Mouse (Mus musculus) stomach, embryonic 15.5 days (tissue): ENCODE measurements around the gene Mif. TPM values are rescaled to one million over a fixed set of nuclear protein-coding genes. Genes with fewer than 3 reads are reported as not detected.

Experiments used
- ATAC-seq: fragments of 200-750 bp; cut with Nextera tagmentation; 2 replicates; pipeline ENCODE4 v1.8.0; 2017; ENCODE audit warnings: low read depth, moderate number of reproducible peaks, moderate TSS enrichment; ENCODE audit not compliant: insufficient read depth, low FRiP score
- H3K27ac ChIP-seq: fragments of 300-500 bp; sonication (generic); 2 replicates; pipeline ENCODE4 v1.5.1; 2015; ENCODE audit warnings: mild to moderate bottlenecking, inconsistent platforms
- H3K27me3 ChIP-seq: fragments of 300-500 bp; sonication (generic); replicated peaks from 2 replicates; pipeline ENCODE4 v1.6.1; 2015; ENCODE audit warnings: inconsistent platforms
- H3K36me3 ChIP-seq: fragments of 300-500 bp; sonication (generic); 2 replicates; pipeline ENCODE4 v1.6.1; 2015; ENCODE audit warnings: inconsistent platforms
- H3K4me1 ChIP-seq: fragments of 300-500 bp; sonication (generic); 2 replicates; pipeline ENCODE4 v1.6.1; 2015; ENCODE audit warnings: inconsistent platforms
- H3K4me2 ChIP-seq: fragments of 300-500 bp; sonication (generic); 2 replicates; pipeline ENCODE4 v1.6.1; 2015; ENCODE audit warnings: mild to moderate bottlenecking, inconsistent platforms
- H3K4me3 ChIP-seq: fragments of 300-500 bp; sonication (generic); replicated peaks from 2 replicates; pipeline ENCODE4 v1.5.1; 2015; ENCODE audit warnings: inconsistent platforms
- H3K9ac ChIP-seq: fragments of 300-500 bp; sonication (generic); 2 replicates; pipeline ENCODE4 v1.6.1; 2015; ENCODE audit warnings: inconsistent platforms
- H3K9me3 ChIP-seq: fragments of 300-500 bp; sonication (generic); 2 replicates; pipeline ENCODE4 v1.6.1; 2016; ENCODE audit warnings: inconsistent platforms
- WGBS: fragments of 180-500 bp; shearing (Covaris S2); methylation state at CpG from one replicate; pipeline ENCODE4 v1.1.7; 2015; 5-methylcytosine and 5-hydroxymethylcytosine counted together
- polyA plus RNA-seq: library from polyadenylated mRNA; unstranded; fragments of >200 nt; fragmentation: Nextera tagmentation; extraction: Ambion mirVana; gene quantifications from 2 replicates; pipeline ENCODE4 v1.2.1, GENCODE M21; 2015

Gene Mif
- polyA plus RNA-seq, 1 experiment from 2014 or later = 1,981 TPM

DNA sequence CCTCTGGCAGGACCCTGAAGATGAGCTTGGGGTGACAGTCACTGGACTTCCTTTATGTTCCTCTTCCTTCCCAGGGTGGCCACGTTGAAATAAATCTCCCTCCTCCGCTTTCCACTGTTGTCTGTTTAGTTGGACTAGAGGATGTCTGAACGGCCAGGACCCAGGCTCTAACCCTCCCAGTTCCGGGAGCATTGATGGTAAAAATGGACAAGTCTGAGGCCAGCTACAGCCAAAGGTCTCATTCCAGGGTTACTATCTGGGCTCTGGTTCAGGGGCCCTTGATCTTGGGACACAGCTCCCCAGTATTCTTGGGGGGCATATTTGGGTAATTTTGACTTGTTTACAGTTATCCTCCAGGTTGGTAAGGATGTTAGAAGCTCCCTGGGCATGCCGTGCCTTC lies 1.5 kb upstream of the Mif start:
- Histone ChIP-seq H3K9me3 (no peaks in the 10 kb centered on the region), H3K4me2 (no peak overlapping the region), H3K4me1 (peaks cover 15% of the 10 kb centered on the region), H3K36me3 (peaks cover 6% of the 10 kb centered on the region; the same call in 1 of the 2 replicates), H3K4me3 (no peak overlapping the region), H3K9ac (no peak overlapping the region), H3K27ac (no peak overlapping the region), H3K27me3 (no peaks in the 10 kb centered on the region)
- ATAC-seq = no peak
- 80% methylated on average over 5 of the region's 5 CpGs for WGBS

DNA sequence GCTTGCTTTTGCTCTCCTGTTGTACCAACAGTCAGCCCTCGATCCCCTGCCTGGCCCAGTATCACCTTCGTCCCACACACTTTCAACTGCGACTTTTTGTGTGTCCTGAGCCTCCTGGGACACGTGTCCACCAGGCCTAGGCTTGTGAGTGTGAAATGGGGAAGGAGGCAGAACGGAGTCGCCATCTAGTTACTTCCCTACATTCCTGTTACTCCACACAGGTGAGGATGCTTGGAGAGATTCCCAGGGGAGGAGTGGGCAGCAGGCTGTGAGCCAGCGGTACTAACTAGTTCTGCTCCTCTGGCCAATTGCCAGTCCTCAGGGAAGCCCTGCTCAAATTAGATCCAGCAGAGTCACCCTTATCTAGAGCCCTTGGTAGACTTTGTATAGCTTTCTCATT lies 706 bp upstream of the Mif start:
- WGBS = 31% methylated on average over 7 of the region's 7 CpGs
- no peak overlapping the region for H3K4me3 ChIP-seq

DNA sequence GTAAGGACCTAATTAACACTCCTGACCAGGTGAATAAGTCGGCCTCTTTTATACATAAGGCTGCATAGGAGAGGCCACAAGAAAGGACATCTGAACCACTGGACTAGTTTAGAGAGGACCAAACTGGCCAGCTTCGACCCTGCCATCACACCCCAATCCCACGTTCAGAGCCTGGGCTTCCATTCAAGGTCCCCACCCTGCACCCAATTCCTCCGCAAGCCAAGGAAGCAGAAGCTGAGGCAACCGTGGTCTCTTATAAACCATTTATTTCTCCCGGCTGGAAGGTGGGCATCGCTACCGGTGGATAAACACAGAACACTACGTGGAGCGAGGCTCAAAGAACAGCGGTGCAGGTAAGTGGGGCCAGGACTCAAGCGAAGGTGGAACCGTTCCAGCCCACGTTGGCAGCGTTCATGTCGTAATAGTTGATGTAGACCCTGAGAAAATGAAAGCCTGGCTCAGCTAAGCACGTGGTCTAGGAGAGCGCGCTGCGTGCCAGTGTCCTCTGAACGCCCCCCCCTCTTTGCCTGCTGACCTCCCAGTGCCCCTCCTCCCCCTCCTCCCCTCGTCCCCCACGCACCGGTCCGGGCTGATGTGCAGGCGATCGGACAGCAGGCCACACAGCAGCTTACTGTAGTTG lies 813 bp downstream of the Mif start:
- H3K27ac ChIP-seq = peak overlapping the region; percentile 96
- peak; percentile 55 for ATAC-seq
- H3K9ac ChIP-seq = peak overlapping the region; percentile 85; the same call in 1 of the 2 replicates
- H3K4me1 ChIP-seq = peaks cover 15% of the 10 kb centered on the region
- no peaks in the 10 kb centered on the region for H3K27me3 ChIP-seq
- 2% methylated on average over 27 of the region's 27 CpGs for WGBS
- peak overlapping the region; percentile 77 for H3K4me3 ChIP-seq
- H3K36me3 ChIP-seq = peaks cover 6% of the 10 kb centered on the region; the same call in 1 of the 2 replicates
- H3K4me2 ChIP-seq = peak overlapping the region; percentile 73
- H3K9me3 ChIP-seq = no peaks in the 10 kb centered on the region

More for the DNA sequence above, 706 bp upstream of the Mif start:
- Histone ChIP-seq H3K9me3 (no peaks in the 10 kb centered on the region), H3K4me2 (peak overlapping the region; percentile 73; the same call in 1 of the 2 replicates), H3K27ac (peak overlapping the region; percentile 96), H3K9ac (no peak overlapping the region), H3K4me1 (peaks cover 15% of the 10 kb centered on the region), H3K36me3 (peaks cover 6% of the 10 kb centered on the region; the same call in 1 of the 2 replicates), H3K27me3 (no peaks in the 10 kb centered on the region)
- ATAC-seq = no peak

DNA sequence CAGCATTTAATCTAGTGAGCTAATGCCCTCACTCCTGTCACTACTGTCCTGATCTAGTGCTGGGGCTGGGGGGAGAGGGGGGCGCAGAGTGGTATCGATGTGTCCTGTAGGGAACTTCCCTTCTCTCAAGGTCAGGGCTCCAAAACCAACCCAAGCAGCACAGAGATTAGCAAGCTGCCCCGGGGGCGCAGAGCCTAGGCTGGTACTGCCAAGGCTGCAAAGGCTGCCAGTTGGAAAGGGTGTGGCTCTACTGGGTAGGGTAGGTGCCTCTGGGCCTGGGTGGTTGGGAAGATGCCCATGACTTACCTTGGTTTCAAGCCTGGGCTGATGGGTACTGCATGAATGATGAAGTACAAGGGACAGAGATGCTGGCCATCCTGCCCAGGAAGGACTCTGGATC lies 2.4 kb downstream of the Mif start:
- Histone ChIP-seq H3K4me3 (no peak overlapping the region), H3K9ac (no peak overlapping the region), H3K27ac (no peak overlapping the region), H3K36me3 (peaks cover 6% of the 10 kb centered on the region; the same call in 1 of the 2 replicates), H3K9me3 (no peaks in the 10 kb centered on the region), H3K4me2 (no peak overlapping the region), H3K27me3 (no peaks in the 10 kb centered on the region), H3K4me1 (peaks cover 15% of the 10 kb centered on the region)
- no peak for ATAC-seq
- 84% methylated on average over 4 of the region's 4 CpGs for WGBS

DNA sequence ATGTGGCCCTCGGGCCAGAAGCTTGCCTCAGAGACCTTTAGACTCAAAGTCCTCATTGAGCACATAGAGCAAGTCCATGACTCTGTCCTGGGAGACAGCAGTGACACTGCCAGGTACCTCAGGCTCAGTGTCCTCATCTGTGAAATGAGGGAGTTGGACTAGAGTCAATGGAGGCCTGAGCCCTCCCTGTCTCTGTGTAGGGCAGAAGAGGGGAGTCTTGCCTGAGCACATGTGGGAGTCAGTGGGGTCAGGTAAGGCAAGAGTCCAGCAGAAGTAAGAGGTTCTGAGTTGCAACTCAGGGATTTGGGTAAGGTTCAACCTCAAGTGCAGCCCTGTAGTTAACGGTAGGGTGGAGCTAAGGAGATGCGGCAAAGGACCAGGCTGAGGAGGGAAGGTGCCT lies 3.1 kb downstream of the Mif start:
- Histone ChIP-seq H3K4me1 (peaks cover 15% of the 10 kb centered on the region), H3K27ac (no peak overlapping the region), H3K9me3 (no peaks in the 10 kb centered on the region), H3K9ac (no peak overlapping the region), H3K27me3 (no peaks in the 10 kb centered on the region), H3K36me3 (peaks cover 6% of the 10 kb centered on the region; the same call in 1 of the 2 replicates), H3K4me2 (no peak overlapping the region), H3K4me3 (no peak overlapping the region)
- ATAC-seq = no peak
- WGBS = 72% methylated on average over 3 of the region's 3 CpGs

DNA sequence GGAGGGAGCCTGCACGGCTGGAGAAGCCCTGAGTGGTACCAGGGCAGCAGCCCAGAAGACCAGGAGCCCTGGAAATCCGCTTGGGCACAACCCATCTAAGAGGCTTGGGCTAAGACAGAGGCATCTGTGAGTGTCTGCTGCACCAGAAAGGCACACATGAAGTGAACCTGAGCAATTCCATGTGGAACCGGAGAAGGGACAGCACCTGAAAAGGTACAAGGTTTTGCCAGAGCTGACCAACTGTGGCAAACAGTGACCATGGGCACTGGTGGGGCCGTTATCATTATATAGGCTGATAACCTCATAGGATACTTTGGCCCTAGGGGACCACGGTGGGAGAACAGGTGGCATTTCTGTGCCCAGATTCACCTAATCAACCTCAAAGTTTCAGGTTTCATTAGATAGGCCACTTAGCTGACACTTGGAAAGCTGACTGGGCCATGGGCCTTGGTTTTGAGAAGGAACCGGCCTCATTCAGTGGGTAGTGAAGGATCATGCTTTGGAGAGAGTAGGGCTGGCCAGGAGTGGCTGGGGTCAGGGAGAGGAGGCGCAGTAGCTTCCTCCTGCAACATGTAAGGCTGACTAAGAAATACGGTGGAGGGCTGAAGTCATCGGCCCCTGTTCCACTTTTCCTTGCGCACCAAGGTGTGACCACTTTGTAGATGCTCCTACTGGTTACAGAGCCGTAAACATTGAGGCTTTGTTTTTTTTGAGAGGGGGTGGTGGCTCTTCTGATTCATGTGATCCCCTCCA lies 3.7 kb downstream of the Mif start:
- Histone ChIP-seq H3K4me3 (no peak overlapping the region), H3K27ac (no peak overlapping the region), H3K4me1 (peaks cover 17% of the 10 kb centered on the region), H3K27me3 (no peaks in the 10 kb centered on the region), H3K9me3 (no peaks in the 10 kb centered on the region), H3K9ac (no peak overlapping the region), H3K4me2 (no peak overlapping the region), H3K36me3 (peaks cover 6% of the 10 kb centered on the region; the same call in 1 of the 2 replicates)
- ATAC-seq = no peak
- WGBS = 77% methylated on average over 11 of the region's 11 CpGs

DNA sequence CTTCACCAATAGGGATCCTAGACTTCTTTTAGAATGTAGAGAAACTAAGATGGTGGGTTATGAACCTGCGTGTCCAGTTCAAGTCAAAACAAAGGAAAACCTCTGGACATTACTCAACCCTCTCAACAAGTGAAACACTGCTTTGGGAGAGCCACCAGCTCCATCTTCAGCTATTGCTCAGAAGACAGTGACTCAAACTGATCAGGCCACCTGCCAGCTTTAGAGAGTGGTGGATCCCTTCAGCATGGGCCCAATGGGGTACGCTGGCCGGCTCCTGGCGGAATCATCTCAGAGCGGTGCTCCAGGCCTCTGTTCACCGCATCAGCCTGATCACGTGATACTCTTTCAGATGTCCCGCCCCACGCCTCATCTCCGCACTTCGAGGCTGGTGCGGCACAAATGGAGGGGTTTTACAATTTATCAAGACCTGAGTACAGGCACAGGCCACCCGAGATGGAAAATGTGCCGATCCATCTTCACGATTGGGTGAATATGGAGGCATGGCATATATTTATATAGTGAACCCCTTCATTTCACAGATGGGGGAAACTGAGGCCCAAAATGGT lies 4.5 kb downstream of the Mif start:
- Histone ChIP-seq H3K27ac (no peak overlapping the region), H3K9me3 (no peaks in the 10 kb centered on the region), H3K4me1 (peaks cover 18% of the 10 kb centered on the region), H3K27me3 (no peaks in the 10 kb centered on the region), H3K4me2 (no peak overlapping the region), H3K9ac (no peak overlapping the region), H3K36me3 (peaks cover 6% of the 10 kb centered on the region; the same call in 1 of the 2 replicates), H3K4me3 (no peak overlapping the region)
- no peak for ATAC-seq
- WGBS = 89% methylated on average over 15 of the region's 15 CpGs

DNA sequence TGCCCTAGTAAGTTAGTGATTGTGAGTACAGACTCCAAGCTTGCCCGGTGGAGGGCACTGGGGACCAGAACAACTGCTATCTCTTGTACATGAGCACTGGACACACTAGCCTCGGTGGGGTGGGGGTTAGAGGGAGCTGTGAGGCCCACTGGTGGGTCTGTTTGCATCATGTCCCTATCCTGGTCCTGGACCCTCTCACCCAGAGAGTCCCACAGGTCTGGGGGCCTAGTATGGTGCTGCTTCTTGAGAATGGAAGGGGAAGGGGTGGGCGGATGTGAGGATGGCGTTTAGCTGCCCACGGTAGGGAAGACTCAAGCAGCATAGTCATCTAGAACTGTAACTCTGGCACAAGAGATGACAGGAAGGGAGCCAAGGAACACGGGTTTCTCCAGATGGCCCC lies 5.2 kb downstream of the Mif start:
- 80% methylated on average over 6 of the region's 6 CpGs for WGBS
- H3K4me1 ChIP-seq = peaks cover 15% of the 10 kb centered on the region
- no peaks in the 10 kb centered on the region for H3K27me3 ChIP-seq
- H3K4me2 ChIP-seq = no peak overlapping the region
- ATAC-seq = no peak
- no peak overlapping the region for H3K9ac ChIP-seq
- no peaks in the 10 kb centered on the region for H3K9me3 ChIP-seq
- no peak overlapping the region for H3K27ac ChIP-seq
- peaks cover 6% of the 10 kb centered on the region; the same call in 1 of the 2 replicates for H3K36me3 ChIP-seq
- H3K4me3 ChIP-seq = no peak overlapping the region

DNA sequence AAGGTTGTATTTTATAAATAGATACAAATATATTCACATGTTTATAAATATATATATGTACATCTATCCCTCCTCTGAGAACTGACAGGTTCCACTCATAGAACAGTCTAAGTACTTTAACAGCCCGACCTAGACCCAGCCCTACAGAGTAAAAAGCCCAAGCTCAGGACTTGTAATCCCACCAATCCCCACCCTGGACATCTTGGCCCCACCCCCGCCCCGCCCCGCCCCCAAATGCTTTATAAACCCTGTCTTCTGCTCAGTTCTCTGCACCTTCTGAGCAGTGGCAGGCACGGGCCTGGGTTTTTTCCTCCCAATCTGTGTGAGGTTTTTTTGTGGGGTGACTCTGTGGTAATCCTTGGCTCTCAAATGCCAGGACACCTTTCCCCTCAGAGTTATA lies 5.9 kb downstream of the Mif start:
- H3K36me3 ChIP-seq = peaks cover 6% of the 10 kb centered on the region; the same call in 1 of the 2 replicates
- H3K4me1 ChIP-seq = peaks cover 15% of the 10 kb centered on the region
- H3K4me2 ChIP-seq = no peak overlapping the region
- WGBS = 48% methylated on average over 5 of the region's 5 CpGs
- H3K4me3 ChIP-seq = no peak overlapping the region
- H3K9ac ChIP-seq = no peak overlapping the region
- no peaks in the 10 kb centered on the region for H3K27me3 ChIP-seq
- H3K27ac ChIP-seq = no peak overlapping the region
- H3K9me3 ChIP-seq = no peaks in the 10 kb centered on the region
- ATAC-seq = 0 out of 2 replicates have a peak, but pooled peaks have one; percentile 6

DNA sequence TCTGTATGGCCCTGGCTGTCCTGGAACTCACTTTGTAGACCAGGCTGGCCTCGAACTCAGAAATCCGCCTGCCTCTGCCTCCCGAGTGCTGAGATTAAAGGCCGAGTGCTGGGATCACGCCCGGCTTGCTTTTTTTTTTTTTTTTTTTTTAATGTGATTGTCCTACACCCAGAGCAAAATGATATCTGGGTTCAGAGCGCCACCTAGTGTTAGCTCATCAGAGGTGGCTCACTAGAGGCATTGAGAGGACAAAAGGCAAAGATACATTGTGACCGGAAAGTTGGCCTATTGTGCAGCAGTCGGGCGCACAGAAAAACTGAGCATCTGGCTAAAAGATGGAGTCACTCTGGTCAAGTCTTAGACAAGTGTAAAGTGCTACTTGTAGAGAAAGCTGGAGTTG lies 6.6 kb downstream of the Mif start:
- no peak overlapping the region for H3K27ac ChIP-seq
- H3K4me1 ChIP-seq = 0 out of 2 replicates have a peak, but pooled peaks cover 9% of the 10 kb centered on the region
- peaks cover 6% of the 10 kb centered on the region; the same call in 1 of the 2 replicates for H3K36me3 ChIP-seq
- H3K9me3 ChIP-seq = no peaks in the 10 kb centered on the region
- 36% methylated on average over 10 of the region's 10 CpGs for WGBS
- H3K4me2 ChIP-seq = no peak overlapping the region
- H3K9ac ChIP-seq = no peak overlapping the region
- ATAC-seq = no peak
- H3K27me3 ChIP-seq = no peaks in the 10 kb centered on the region
- H3K4me3 ChIP-seq = no peak overlapping the region

DNA sequence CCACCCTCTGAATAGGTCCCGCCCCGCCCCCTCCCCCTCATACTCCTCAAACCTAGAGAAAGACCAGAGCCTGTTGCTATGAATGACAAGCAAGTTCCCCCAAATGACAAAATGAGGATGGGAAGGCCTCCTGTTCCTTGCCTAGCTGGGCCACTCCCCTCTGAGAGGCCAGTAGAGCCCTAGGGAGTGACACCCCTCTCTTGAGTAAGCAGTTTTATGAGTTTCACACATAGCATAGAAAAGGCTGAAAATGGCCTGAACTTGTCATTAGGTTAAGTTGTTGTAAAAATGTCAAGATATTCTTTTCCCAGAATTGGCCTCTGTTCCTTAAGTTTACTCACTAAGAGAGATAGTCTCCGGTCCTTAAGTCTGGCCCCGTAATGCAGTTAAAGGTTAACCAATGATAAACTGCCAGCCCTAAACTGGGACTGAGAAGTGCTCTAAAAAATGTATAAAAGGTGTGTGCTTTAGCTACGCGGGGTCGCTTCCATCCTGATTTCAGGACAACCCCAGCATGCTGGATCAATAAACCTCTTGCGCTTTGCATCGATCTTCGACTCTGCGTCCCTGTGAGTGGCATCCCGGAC lies 7.4 kb downstream of the Mif start:
- no peaks in the 10 kb centered on the region for H3K9me3 ChIP-seq
- H3K27me3 ChIP-seq = no peaks in the 10 kb centered on the region
- H3K4me2 ChIP-seq = no peak overlapping the region
- H3K36me3 ChIP-seq = peaks cover 5% of the 10 kb centered on the region; the same call in 1 of the 2 replicates
- WGBS = 76% methylated on average over 12 of the region's 12 CpGs
- ATAC-seq = 0 out of 2 replicates have a peak, but pooled peaks have one; percentile 32
- H3K9ac ChIP-seq = no peak overlapping the region
- no peak overlapping the region for H3K27ac ChIP-seq
- H3K4me1 ChIP-seq = 0 out of 2 replicates have a peak, but pooled peaks cover 7% of the 10 kb centered on the region
- no peak overlapping the region for H3K4me3 ChIP-seq
